ENCODE assay signal across 19 mouse cellular contexts in genomic region chr3:98299391-98300100, GRCm38 (mm10). TPM values are rescaled to one million over a fixed set of nuclear protein-coding genes. Genes with fewer than 3 reads are reported as not detected.
"Had no signal": no experiment of that assay in that cellular context is flagged by ENCODE, and none has a peak within 500 bp of the region (broad histone marks: within the 10 kb centered on the region; RNA-seq: fewer than 3 reads in every experiment).

No protein-coding gene starts in this region.

- H3K27ac ChIP-seq: limb, embryonic 10.5 days; limb, embryonic 13.5 days; liver, embryonic 14.5 days; midbrain, embryonic 12.5 days; midbrain, embryonic 15.5 days; neural tube, embryonic 13.5 days had no signal

- ATAC-seq: liver, postnatal 0 days; lung, postnatal 0 days; midbrain, embryonic 15.5 days had no signal

- H3K4me3 ChIP-seq: limb, embryonic 10.5 days; limb, embryonic 13.5 days; midbrain, embryonic 12.5 days; midbrain, embryonic 15.5 days; myocyte; neural tube, embryonic 13.5 days had no signal

- H3K9me3 ChIP-seq: limb, embryonic 10.5 days; limb, embryonic 13.5 days; midbrain, embryonic 12.5 days; midbrain, embryonic 15.5 days; neural tube, embryonic 13.5 days had no signal

- H3K9ac ChIP-seq: limb, embryonic 13.5 days; liver, embryonic 14.5 days; liver, postnatal 0 days; lung, embryonic 14.5 days; midbrain, embryonic 12.5 days; midbrain, embryonic 15.5 days; neural tube, embryonic 13.5 days had no signal

- H3K4me1 ChIP-seq: limb, embryonic 10.5 days; limb, embryonic 13.5 days; midbrain, embryonic 12.5 days; midbrain, embryonic 15.5 days; neural tube, embryonic 13.5 days had no signal

- H3K27me3 ChIP-seq: limb, embryonic 13.5 days; midbrain, embryonic 12.5 days; midbrain, embryonic 15.5 days; neural tube, embryonic 13.5 days had no signal

- DNase-seq: kidney, adult 18-20 months; kidney, adult 9 months; kidney, postnatal 14 days; kidney, postnatal 4 days; liver, postnatal 0 days; lung, embryonic 14.5 days; thymus, adult 18-20 months; thymus, postnatal 36 days had no signal

- H3K36me3 ChIP-seq: limb, embryonic 10.5 days; limb, embryonic 13.5 days; midbrain, embryonic 12.5 days; midbrain, embryonic 15.5 days; neural tube, embryonic 13.5 days had no signal

- H3K4me2 ChIP-seq: limb, embryonic 13.5 days; liver, embryonic 11.5 days; lung, embryonic 14.5 days; midbrain, embryonic 12.5 days; midbrain, embryonic 15.5 days; neural tube, embryonic 13.5 days had no signal

RNA-seq across cellular contexts. Expression of gene Hmgcs2, which starts 19.3 kb away (rescaled TPM):
- total RNA-seq: monocyte, adult 5-6 weeks; neutrophil, adult 5-6 weeks had no signal
- polyA plus RNA-seq: myocyte had no signal
